Mouse (Mus musculus) frontal cortex, postnatal 14 days (tissue): Measurements from ENCODE around the gene Paqr9.

ENCODE experiments used
- DNase-seq, 2 experiments: peaks; one replicate each; pipeline ENCODE4 v3.0.0; 2022; ENCODE audit warnings: low spot score in 2 of 2

Paqr9 gene

GRCm38 (mm10) chr9:95544598-95544997, 14.9 kb upstream of the Paqr9 start:
- no peak for DNase-seq

- no peak for DNase-seq
Measured at GRCm38 (mm10) chr9:95546679-95547078, 12.8 kb upstream of the Paqr9 start.

- no peak for DNase-seq
Measured at GRCm38 (mm10) chr9:95549626-95550411, 9.6 kb upstream of the Paqr9 start.

- DNase-seq: no peak
Measured at GRCm38 (mm10) chr9:95550856-95551774, 8.3 kb upstream of the Paqr9 start.

- DNase-seq: peak in 1 of 2 experiments; percentile 22
Measured at GRCm38 (mm10) chr9:95552175-95552705, 7.2 kb upstream of the Paqr9 start.

GRCm38 (mm10) chr9:95554231-95555221, 4.9 kb upstream of the Paqr9 start:
- no peak for DNase-seq

GRCm38 (mm10) chr9:95555233-95555740, 4.2 kb upstream of the Paqr9 start:
- no peak for DNase-seq

- DNase-seq: no peak
Measured at GRCm38 (mm10) chr9:95556067-95556512, 3.4 kb upstream of the Paqr9 start.

GRCm38 (mm10) chr9:95557722-95558121, 1.7 kb upstream of the Paqr9 start:
- DNase-seq: no peak

- no peak for DNase-seq
Measured at GRCm38 (mm10) chr9:95558726-95559058, 765 bp upstream of the Paqr9 start.

GRCm38 (mm10) chr9:95559936-95560735, 679 bp downstream of the Paqr9 start:
- peak; percentile 47 to 53 for DNase-seq

- no peak for DNase-seq
Measured at GRCm38 (mm10) chr9:95564047-95564446, 4.6 kb downstream of the Paqr9 start.

- DNase-seq: no peak
Measured at GRCm38 (mm10) chr9:95566394-95566793, 6.9 kb downstream of the Paqr9 start.

GRCm38 (mm10) chr9:95566931-95567330, 7.5 kb downstream of the Paqr9 start:
- no peak for DNase-seq

- no peak for DNase-seq
Measured at GRCm38 (mm10) chr9:95569249-95569648, 9.8 kb downstream of the Paqr9 start.

GRCm38 (mm10) chr9:95569966-95570365, 10.5 kb downstream of the Paqr9 start:
- no peak for DNase-seq

- DNase-seq: no peak
Measured at GRCm38 (mm10) chr9:95570604-95571003, 11.1 kb downstream of the Paqr9 start.

- DNase-seq: no peak
Measured at GRCm38 (mm10) chr9:95571494-95571893, 12.0 kb downstream of the Paqr9 start.

- no peak for DNase-seq
Measured at GRCm38 (mm10) chr9:95572558-95572957, 13.1 kb downstream of the Paqr9 start.

- no peak for DNase-seq
Measured at GRCm38 (mm10) chr9:95574116-95574515, 14.7 kb downstream of the Paqr9 start.
